Mouse (Mus musculus) kidney, postnatal 36 days (tissue): ENCODE data around the gene Sowahd.

Experiments used
- DNase-seq, 2 experiments: peaks; one replicate each; pipeline ENCODE4 v3.0.0; 2021 to 2022; ENCODE audit warnings: mixed read lengths in 2 of 2

The Sowahd gene

DNA sequence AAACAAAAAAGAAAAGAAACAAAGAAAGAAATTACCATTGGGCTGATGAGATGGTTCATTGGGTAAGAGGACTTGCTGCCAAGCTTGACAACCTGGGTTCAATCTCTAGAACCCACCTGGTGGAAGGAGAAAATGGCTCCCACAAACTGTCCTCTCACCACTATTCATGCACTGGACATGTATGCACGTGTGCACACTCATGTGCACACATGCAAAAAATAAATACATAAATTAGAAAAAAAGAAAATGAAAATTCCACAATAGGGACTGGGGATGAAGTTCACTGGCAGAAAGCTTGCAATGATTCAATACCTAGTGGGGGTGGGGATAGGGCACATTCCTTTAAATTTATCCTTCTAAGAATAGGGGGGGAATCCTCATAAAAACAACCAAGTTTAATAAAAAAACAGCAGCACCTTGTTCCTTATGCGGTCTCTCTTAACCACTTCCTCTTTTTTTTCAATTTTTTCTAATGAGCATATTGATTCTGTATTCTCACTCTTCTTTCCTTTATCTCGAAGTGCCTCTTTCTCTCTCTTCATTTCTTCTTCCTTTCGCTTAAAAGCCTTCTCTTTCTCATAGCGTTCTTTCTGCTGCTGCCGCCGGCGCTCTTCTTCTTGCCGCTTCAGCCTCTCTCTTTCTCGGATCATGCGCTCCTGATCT lies 46.6 kb downstream of the Sowahd start:
- no peak for DNase-seq

DNA sequence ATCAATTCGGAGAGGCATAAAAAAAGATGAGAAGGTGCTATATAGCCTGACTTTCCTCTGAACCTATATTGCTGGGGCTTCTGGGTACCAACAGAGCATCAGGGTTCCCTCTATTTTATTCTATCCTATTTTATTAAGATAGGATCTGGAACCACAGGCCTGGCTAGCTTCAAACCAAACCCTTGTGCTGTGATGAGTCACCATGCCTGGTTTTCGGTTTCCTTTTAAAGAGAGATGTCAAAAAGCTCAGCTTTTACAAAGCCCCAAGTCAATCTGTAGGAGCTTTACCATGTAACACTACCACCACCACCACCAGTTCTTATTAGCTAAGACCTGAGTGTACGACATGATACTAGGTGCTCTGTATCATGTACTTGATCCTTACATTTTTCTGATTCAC lies 50.0 kb downstream of the Sowahd start:
- DNase-seq = no peak
